Mouse (Mus musculus): Measurements from ENCODE around the gene Lmf1. TPM values are rescaled to one million over a fixed set of nuclear protein-coding genes. Genes with fewer than 3 reads are reported as not detected.

Lmf1 gene
- polyA plus RNA-seq, 1 experiment from 2014 or later = 28.2 TPM

DNA sequence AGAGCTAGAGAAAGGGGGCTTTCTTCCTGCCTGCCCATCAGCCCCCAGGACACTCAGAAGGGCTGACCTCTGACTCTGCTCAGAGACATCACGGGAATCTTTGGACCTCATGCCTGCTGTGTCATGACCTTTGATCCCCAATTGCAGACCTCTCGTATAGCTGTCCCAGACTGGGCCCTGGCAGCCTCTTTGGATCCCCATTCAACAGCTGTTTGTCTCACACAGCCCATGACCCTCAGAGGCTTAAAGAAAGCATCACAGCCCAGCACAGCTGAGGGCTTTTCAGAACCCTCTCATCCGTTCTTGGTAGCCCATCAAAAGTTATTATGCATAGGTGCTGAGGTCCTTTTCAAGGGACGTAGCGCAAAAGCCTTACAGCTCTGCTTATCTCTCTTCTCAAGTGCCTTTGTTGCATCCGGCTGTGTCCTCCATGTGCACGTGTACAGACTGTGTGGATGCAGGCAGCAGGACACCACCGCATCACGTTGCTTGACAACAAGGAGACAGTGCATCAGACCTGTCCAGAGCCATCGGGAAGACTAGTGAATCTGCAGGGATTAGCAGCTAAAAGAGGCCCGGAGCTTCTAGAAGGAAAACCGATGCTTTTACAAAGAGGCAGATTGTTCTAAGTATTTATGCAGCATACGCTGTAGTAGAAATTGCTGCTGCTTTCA, 45.7 kb downstream of the Lmf1 start:
- no peak overlapping the region for H3K27ac ChIP-seq (ENCODE audit: low read depth, low read length)
- no peaks in the 10 kb centered on the region for H3K9me3 ChIP-seq (ENCODE audit: control insufficient read depth, low read length)
- peak; percentile 60; the same call in 1 of the 2 replicates for ATAC-seq
- WGBS = 38% methylated on average over 13 of the region's 13 CpGs
- H3K4me2 ChIP-seq (ENCODE audit: low read length) = no peak overlapping the region
- no peaks in the 10 kb centered on the region for H3K27me3 ChIP-seq (replicated peaks; ENCODE audit: control insufficient read depth, insufficient read depth, low read length)
- no peak overlapping the region for H3K4me3 ChIP-seq (ENCODE audit: low read length)
- H3K36me3 ChIP-seq (ENCODE audit: control insufficient read depth, insufficient read depth, low read length) = no peaks in the 10 kb centered on the region
- H3K9ac ChIP-seq (ENCODE audit: low read depth, low read length) = no peak overlapping the region
- H3K4me1 ChIP-seq (ENCODE audit: control insufficient read depth, insufficient read depth, low read depth, low read length) = no peaks in the 10 kb centered on the region; the same call in 1 of the 2 replicates

DNA sequence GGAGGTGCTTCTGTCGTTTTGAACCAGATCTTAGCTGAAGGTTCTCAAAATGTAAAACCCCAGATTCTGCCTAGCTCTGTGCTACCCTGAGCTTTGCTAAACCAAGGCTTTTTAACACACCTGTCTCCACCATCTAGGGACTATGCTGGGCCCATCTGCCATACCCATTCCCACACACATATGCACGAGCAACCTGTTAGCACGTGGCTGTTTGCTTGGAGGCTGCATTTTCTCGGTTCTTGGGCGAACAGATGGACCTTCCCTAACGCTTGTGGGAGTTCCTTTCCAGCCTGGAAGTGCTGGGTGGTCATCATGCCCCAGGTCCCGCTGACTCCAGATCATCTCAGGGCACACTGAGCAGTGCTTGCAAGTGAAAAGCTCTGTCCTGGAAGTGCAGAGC, 46.4 kb downstream of the Lmf1 start:
- Histone ChIP-seq H3K4me1 (ENCODE audit: control insufficient read depth, insufficient read depth, low read depth, low read length) (no peaks in the 10 kb centered on the region; the same call in 1 of the 2 replicates), H3K27ac (ENCODE audit: low read depth, low read length) (no peak overlapping the region), H3K4me3 (ENCODE audit: low read length) (no peak overlapping the region), H3K9me3 (ENCODE audit: control insufficient read depth, low read length) (no peaks in the 10 kb centered on the region), H3K9ac (ENCODE audit: low read depth, low read length) (no peak overlapping the region), H3K4me2 (ENCODE audit: low read length) (no peak overlapping the region), H3K27me3 (replicated peaks; ENCODE audit: control insufficient read depth, insufficient read depth, low read length) (no peaks in the 10 kb centered on the region), H3K36me3 (ENCODE audit: control insufficient read depth, insufficient read depth, low read length) (no peaks in the 10 kb centered on the region)
- no peak for ATAC-seq
- 71% methylated on average over 7 of the region's 7 CpGs for WGBS

DNA sequence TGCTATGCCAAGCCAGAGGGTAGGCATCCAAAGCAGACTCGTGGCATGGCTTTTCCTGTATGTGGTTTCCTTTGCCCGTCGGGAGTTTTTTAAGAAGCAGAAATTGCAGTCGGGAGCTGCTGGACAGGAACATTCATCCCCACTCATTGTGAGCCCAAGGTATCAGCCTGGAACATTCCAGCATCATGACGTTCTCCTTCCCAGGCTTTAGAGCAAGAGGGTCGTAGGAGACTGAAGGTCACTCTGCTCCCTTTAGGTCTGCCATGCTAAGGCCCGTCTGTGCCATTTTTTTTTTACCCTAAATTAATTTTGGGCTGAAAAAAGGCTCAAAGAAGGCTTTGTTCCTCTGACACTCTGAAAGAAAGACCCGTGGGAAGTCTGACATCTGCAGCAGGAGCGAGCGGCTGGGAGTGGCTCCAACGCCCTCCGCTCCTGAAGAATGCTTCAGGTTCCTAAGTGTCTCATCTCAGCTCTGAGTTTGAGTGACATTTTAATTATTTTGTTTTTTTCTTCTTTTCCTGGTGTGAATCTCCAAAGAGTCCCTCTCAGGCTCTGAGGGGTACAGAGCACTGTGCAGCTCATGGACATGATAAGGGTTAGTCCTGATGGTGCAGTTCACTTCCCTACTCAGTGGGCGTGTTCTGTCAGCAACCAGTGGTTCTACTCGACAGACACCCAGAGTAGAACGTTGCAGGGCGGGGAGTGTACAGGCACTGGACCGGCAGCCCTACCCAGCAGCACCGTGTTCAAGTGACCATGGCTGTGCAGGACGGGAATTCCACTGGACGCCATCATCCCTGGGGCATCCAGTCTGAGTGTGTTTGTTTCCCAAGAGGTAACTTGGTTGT, 47.5 kb downstream of the Lmf1 start:
- Histone ChIP-seq H3K9me3 (ENCODE audit: control insufficient read depth, low read length) (no peaks in the 10 kb centered on the region), H3K4me2 (ENCODE audit: low read length) (no peak overlapping the region), H3K27me3 (replicated peaks; ENCODE audit: control insufficient read depth, insufficient read depth, low read length) (no peaks in the 10 kb centered on the region), H3K4me3 (ENCODE audit: low read length) (no peak overlapping the region), H3K36me3 (ENCODE audit: control insufficient read depth, insufficient read depth, low read length) (no peaks in the 10 kb centered on the region), H3K4me1 (ENCODE audit: control insufficient read depth, insufficient read depth, low read depth, low read length) (no peaks in the 10 kb centered on the region; the same call in 1 of the 2 replicates), H3K9ac (ENCODE audit: low read depth, low read length) (no peak overlapping the region), H3K27ac (ENCODE audit: low read depth, low read length) (no peak overlapping the region)
- no peak for ATAC-seq
- WGBS = 40% methylated on average over 20 of the region's 20 CpGs

DNA sequence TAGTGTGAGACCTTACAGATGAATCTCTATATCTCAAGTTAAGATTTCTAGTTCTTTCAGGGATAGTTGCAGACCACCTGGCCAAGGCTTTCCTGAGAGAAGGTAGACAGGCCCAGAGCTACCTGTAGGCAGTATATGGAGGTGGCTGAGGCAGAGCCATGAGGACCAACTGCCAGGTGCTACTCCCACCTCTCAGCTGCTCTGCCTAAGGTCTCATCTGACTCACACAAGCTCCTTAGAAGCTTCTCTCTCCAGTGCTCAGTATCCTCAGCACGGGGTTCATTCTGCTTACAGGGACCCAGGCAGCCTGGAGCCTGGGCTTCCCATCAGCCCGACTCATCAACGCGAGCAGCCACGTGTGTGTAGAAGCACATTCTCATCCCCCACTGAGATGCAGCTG, 51.4 kb downstream of the Lmf1 start:
- ATAC-seq = no peak
- H3K4me1 ChIP-seq (ENCODE audit: control insufficient read depth, insufficient read depth, low read depth, low read length) = peaks cover 9% of the 10 kb centered on the region
- no peak overlapping the region for H3K4me2 ChIP-seq (ENCODE audit: low read length)
- no peaks in the 10 kb centered on the region for H3K9me3 ChIP-seq (ENCODE audit: control insufficient read depth, low read length)
- H3K27me3 ChIP-seq (replicated peaks; ENCODE audit: control insufficient read depth, insufficient read depth, low read length) = no peaks in the 10 kb centered on the region
- no peak overlapping the region for H3K9ac ChIP-seq (ENCODE audit: low read depth, low read length)
- 89% methylated on average over 5 of the region's 5 CpGs for WGBS
- H3K4me3 ChIP-seq (ENCODE audit: low read length) = no peak overlapping the region
- no peak overlapping the region for H3K27ac ChIP-seq (ENCODE audit: low read depth, low read length)
- no peaks in the 10 kb centered on the region for H3K36me3 ChIP-seq (ENCODE audit: control insufficient read depth, insufficient read depth, low read length)

DNA sequence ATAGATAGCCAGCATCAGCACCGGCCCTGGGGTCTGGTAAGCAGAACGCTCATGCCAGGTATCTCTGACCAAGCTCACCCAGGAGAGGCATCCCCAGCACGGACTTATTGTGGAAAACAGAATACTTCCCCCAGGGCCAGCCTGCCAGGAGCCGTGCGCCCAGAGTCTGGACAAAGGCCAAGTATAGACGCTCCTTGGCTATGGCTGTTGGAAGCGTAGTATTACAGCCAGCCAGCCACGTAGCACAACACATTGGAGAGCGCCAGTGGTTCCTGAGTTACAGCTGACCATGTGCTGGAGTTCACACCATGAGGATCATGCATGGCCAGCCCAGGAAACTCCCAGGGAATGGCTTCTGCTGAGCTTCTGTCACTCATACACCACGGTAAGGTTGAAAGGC, 55.2 kb downstream of the Lmf1 start:
- no peak overlapping the region for H3K4me3 ChIP-seq (ENCODE audit: low read length)
- no peaks in the 10 kb centered on the region for H3K36me3 ChIP-seq (ENCODE audit: control insufficient read depth, insufficient read depth, low read length)
- no peak overlapping the region for H3K9ac ChIP-seq (ENCODE audit: low read depth, low read length)
- peaks cover 13% of the 10 kb centered on the region for H3K4me1 ChIP-seq (ENCODE audit: control insufficient read depth, insufficient read depth, low read depth, low read length)
- no peaks in the 10 kb centered on the region for H3K27me3 ChIP-seq (replicated peaks; ENCODE audit: control insufficient read depth, insufficient read depth, low read length)
- H3K9me3 ChIP-seq (ENCODE audit: control insufficient read depth, low read length) = no peaks in the 10 kb centered on the region
- no peak for ATAC-seq
- no peak overlapping the region for H3K4me2 ChIP-seq (ENCODE audit: low read length)
- WGBS = 62% methylated on average over 10 of the region's 10 CpGs
- H3K27ac ChIP-seq (ENCODE audit: low read depth, low read length) = peak overlapping the region; percentile 54; the same call in 1 of the 2 replicates

DNA sequence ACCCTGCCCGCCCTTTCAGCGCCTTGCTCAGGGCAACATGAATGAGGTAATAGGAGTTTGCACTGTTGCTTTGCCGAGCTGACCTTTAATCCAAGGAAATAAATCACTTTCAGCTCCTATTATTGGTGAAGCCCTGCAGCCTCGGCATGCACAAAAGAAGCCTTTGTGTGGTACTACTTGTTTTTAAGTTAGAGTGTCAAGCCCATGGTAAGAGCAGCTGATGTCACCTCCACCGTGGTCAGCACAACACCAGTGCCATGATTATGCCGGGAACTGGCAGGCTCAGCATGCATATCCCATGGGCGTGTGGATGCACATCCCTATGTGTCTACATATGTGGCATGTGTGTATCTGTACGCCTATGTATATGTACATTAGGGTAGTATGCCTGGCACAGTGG, 56.5 kb downstream of the Lmf1 start:
- Histone ChIP-seq H3K4me1 (ENCODE audit: control insufficient read depth, insufficient read depth, low read depth, low read length) (peaks cover 13% of the 10 kb centered on the region), H3K27me3 (replicated peaks; ENCODE audit: control insufficient read depth, insufficient read depth, low read length) (no peaks in the 10 kb centered on the region), H3K36me3 (ENCODE audit: control insufficient read depth, insufficient read depth, low read length) (no peaks in the 10 kb centered on the region), H3K9ac (ENCODE audit: low read depth, low read length) (no peak overlapping the region), H3K4me2 (ENCODE audit: low read length) (no peak overlapping the region), H3K27ac (ENCODE audit: low read depth, low read length) (no peak overlapping the region), H3K9me3 (ENCODE audit: control insufficient read depth, low read length) (no peaks in the 10 kb centered on the region), H3K4me3 (ENCODE audit: low read length) (no peak overlapping the region)
- WGBS = 37% methylated on average over 8 of the region's 8 CpGs
- ATAC-seq = no peak

DNA sequence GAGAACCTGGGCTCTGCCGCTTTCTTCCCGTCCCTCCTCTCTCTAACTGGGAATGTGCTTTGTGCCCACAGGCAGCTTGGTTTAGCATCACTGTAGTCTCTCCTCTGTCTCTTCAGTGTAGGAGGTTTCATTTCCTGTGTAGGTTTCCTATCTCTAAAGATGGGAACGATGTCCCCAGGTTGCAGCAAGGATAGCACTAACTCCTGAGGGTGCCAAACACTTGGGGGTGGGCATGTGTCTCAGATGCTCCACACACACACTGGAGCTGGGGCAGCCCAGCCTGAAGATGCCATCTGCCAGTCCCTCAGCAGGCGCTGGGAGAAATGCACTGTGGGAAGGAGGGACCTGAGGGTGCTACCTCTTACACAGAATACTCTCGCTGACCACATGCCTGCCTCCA, 56.9 kb downstream of the Lmf1 start:
- Histone ChIP-seq H3K27me3 (replicated peaks; ENCODE audit: control insufficient read depth, insufficient read depth, low read length) (no peaks in the 10 kb centered on the region), H3K9ac (ENCODE audit: low read depth, low read length) (no peak overlapping the region), H3K4me3 (ENCODE audit: low read length) (no peak overlapping the region), H3K4me2 (ENCODE audit: low read length) (no peak overlapping the region), H3K4me1 (ENCODE audit: control insufficient read depth, insufficient read depth, low read depth, low read length) (peaks cover 14% of the 10 kb centered on the region), H3K36me3 (ENCODE audit: control insufficient read depth, insufficient read depth, low read length) (no peaks in the 10 kb centered on the region), H3K9me3 (ENCODE audit: control insufficient read depth, low read length) (no peaks in the 10 kb centered on the region), H3K27ac (ENCODE audit: low read depth, low read length) (no peak overlapping the region)
- no peak for ATAC-seq
- 72% methylated on average over 5 of the region's 5 CpGs for WGBS

DNA sequence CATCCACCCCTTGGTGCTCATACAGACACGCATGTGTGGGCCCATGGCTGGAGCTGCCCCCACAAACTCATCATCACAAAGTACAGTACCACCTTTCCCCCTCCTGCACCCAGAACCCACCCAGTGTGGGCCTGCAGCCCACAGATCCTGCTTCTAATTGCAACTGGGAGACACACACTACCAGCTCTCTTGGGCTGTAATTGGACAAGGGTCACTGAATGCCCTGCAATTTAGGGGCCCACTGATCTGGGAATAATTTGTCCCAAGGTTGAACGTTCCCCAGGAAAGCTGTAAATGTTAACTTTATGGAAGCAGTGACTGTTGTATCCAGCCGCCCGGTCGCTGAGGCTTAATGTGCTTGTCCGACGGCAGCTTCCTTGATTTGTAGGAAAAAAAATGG, 59.1 kb downstream of the Lmf1 start:
- Histone ChIP-seq H3K9me3 (ENCODE audit: control insufficient read depth, low read length) (no peaks in the 10 kb centered on the region), H3K4me2 (ENCODE audit: low read length) (no peak overlapping the region), H3K27me3 (replicated peaks; ENCODE audit: control insufficient read depth, insufficient read depth, low read length) (no peaks in the 10 kb centered on the region), H3K27ac (ENCODE audit: low read depth, low read length) (no peak overlapping the region), H3K4me3 (ENCODE audit: low read length) (no peak overlapping the region), H3K36me3 (ENCODE audit: control insufficient read depth, insufficient read depth, low read length) (no peaks in the 10 kb centered on the region), H3K4me1 (ENCODE audit: control insufficient read depth, insufficient read depth, low read depth, low read length) (peaks cover 16% of the 10 kb centered on the region), H3K9ac (ENCODE audit: low read depth, low read length) (no peak overlapping the region)
- 71% methylated on average over 7 of the region's 7 CpGs for WGBS
- ATAC-seq = no peak

DNA sequence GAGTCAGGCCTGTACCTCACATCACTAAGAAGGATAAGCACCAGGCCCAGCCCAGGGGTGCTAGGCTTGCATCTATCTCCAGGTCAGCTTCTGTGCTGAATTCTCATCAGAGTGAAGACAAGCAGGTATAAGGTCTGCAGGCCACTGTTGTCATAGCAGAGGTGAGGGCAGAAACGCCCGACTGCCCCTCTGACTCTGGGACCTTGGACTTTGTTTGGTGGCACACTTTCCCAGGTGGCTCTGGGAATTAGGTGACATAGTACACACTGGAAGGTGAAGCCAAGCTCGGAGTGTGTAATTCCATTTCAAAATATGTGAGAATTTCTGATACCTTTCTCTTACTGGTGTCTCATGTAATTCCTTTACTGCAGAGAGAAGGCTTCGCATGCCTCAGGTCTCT, 59.6 kb downstream of the Lmf1 start:
- no peak for ATAC-seq
- no peaks in the 10 kb centered on the region for H3K27me3 ChIP-seq (replicated peaks; ENCODE audit: control insufficient read depth, insufficient read depth, low read length)
- H3K36me3 ChIP-seq (ENCODE audit: control insufficient read depth, insufficient read depth, low read length) = no peaks in the 10 kb centered on the region
- WGBS = 82% methylated on average over 4 of the region's 4 CpGs
- no peak overlapping the region for H3K4me2 ChIP-seq (ENCODE audit: low read length)
- no peaks in the 10 kb centered on the region for H3K9me3 ChIP-seq (ENCODE audit: control insufficient read depth, low read length)
- no peak overlapping the region for H3K4me3 ChIP-seq (ENCODE audit: low read length)
- H3K4me1 ChIP-seq (ENCODE audit: control insufficient read depth, insufficient read depth, low read depth, low read length) = peaks cover 17% of the 10 kb centered on the region
- no peak overlapping the region for H3K27ac ChIP-seq (ENCODE audit: low read depth, low read length)
- no peak overlapping the region for H3K9ac ChIP-seq (ENCODE audit: low read depth, low read length)

Measured in hindbrain, embryonic 16.5 days (tissue).